Mouse (Mus musculus) liver, postnatal 0 days (tissue): ENCODE results near the gene Mea1. TPM values are rescaled to one million over a fixed set of nuclear protein-coding genes. Genes with fewer than 3 reads are reported as not detected.

ENCODE experiments used
- ATAC-seq: fragments of 200-750 bp; cut with Nextera tagmentation; 2 replicates; pipeline ENCODE4 v1.8.0; 2017; ENCODE audit warnings: mild to moderate bottlenecking, moderate library complexity
- DNase-seq: peaks from one replicate; pipeline ENCODE4 v3.0.0-alpha.2; 2016
- H3K27ac ChIP-seq: fragments of 300-500 bp; sonication (generic); 2 replicates; pipeline ENCODE4 v1.5.1; 2014; ENCODE audit warnings: antibody characterized with exemption, moderate library complexity, mild to moderate bottlenecking, low read depth
- H3K27me3 ChIP-seq: fragments of 300-500 bp; sonication (generic); 2 replicates; pipeline ENCODE4 v1.6.1; 2014; ENCODE audit warnings: low read length, control low read depth, mixed read lengths; ENCODE audit not compliant: insufficient read depth
- H3K36me3 ChIP-seq: fragments of 300-500 bp; sonication (generic); replicated peaks from 2 replicates; pipeline ENCODE4 v1.6.1; 2014; ENCODE audit warnings: mild to moderate bottlenecking, control low read depth, low read length, moderate library complexity, mixed read lengths; ENCODE audit not compliant: insufficient read depth
- H3K4me1 ChIP-seq: fragments of 300-500 bp; sonication (generic); 2 replicates; pipeline ENCODE4 v1.6.1; 2014; ENCODE audit warnings: antibody characterized with exemption, mild to moderate bottlenecking, control low read depth; ENCODE audit not compliant: insufficient read depth
- H3K4me2 ChIP-seq: fragments of 300-500 bp; sonication (generic); 2 replicates; pipeline ENCODE4 v1.6.1; 2014; ENCODE audit warnings: low read depth, mild to moderate bottlenecking, low read length, moderate library complexity, mixed read lengths
- H3K4me3 ChIP-seq: fragments of 300-500 bp; sonication (generic); 2 replicates; pipeline ENCODE4 v1.5.1; 2014; ENCODE audit warnings: low read depth, low read length
- H3K9ac ChIP-seq: fragments of 300-500 bp; sonication (generic); replicated peaks from 2 replicates; pipeline ENCODE4 v1.6.1; 2014; ENCODE audit warnings: mild to moderate bottlenecking, moderate library complexity
- H3K9me3 ChIP-seq: fragments of 300-500 bp; sonication (generic); 2 replicates; pipeline ENCODE4 v1.6.1; 2016; ENCODE audit warnings: mild to moderate bottlenecking, control low read depth, low read length, mixed read lengths
- CTCF ChIP-seq: sonication (generic); IDR thresholded peaks from 2 replicates; pipeline ENCODE4 v1.5.1; 2016; ENCODE audit warnings: antibody characterized with exemption, low read depth
- EP300 ChIP-seq: IDR thresholded peaks from 2 replicates; pipeline ENCODE4 v1.6.1; 2016; ENCODE audit warnings: antibody characterized with exemption, low read depth, mild to moderate bottlenecking
- WGBS: fragments of 180-500 bp; shearing (Covaris S2); extraction: QIAGEN DNeasy Blood & Tissue Kit; methylation state at CpG from one replicate; pipeline ENCODE4 v1.1.7; 2014; ENCODE audit not compliant: insufficient replicate concordance; 5-methylcytosine and 5-hydroxymethylcytosine counted together
- polyA plus RNA-seq: library from polyadenylated mRNA; unstranded; fragments of >200 nt; fragmentation: Nextera tagmentation; extraction: Ambion mirVana; gene quantifications from 2 replicates; pipeline ENCODE4 v1.2.1, GENCODE M21; 2015

Gene Mea1
- polyA plus RNA-seq, 1 experiment from 2014 or later: 52.3 TPM

DNA sequence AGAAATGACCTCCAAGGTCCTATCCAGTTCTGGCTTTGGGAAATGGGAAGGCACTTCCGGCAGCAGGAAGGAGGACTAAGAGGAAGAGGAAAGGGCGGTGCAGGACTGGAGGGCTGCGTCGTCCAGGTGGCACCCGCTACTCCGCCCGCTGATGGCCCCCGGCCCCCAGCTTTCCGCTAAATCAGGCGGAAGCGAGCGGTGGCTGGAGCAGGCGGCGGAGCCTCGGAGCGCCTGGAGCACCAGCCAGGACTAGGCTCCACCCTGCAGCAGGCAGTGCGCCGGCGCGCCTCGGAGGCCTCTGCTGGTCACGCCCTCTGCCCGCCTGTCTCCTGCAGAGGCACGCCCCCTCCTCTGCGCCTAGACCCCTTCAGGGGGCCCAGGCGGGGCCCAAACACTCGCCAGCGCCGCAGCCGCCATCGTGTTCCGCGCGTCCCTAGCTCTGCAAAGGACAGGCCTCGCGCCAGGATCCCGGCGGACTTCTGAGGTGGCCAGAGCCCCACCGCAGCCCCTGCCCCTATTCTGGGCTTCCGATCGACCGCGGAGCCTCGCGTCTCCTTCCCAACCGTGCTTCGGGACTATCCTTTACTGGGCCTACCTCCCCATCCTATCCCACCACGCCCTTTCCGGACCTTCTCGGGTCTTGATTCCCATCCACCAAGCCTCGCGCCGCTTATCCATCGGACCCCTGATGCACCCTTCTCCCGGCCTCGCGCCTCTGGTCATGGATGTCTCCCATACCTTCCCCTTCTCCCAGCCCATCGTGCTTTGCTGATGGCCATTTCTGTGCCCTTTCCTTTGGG lies 28.2 kb upstream of the Mea1 start, which contains the start of gene Cul7:
Cul7 (plus strand) TSS at position 106 of the 800 bp plus-strand sequence.
- under 1% methylated on average over 43 of the region's 58 CpGs for WGBS
- H3K4me1 ChIP-seq: peaks cover 23% of the 10 kb centered on the region
- H3K9ac ChIP-seq: peak within 1 kb of the TSS; percentile 70
- peaks cover 21% of the 10 kb centered on the region for H3K36me3 ChIP-seq
- peak within 1 kb of the TSS; percentile 84 for H3K27ac ChIP-seq
- no peaks in the 10 kb centered on the region for H3K9me3 ChIP-seq
- ATAC-seq: peak; percentile 77
- H3K4me2 ChIP-seq: peak within 1 kb of the TSS; percentile 91
- peak; percentile 90 for DNase-seq
- peak; percentile 41; the same call in 1 of the 2 replicates for TF ChIP-seq EP300
- TF ChIP-seq CTCF: no peak
- H3K4me3 ChIP-seq: peak within 1 kb of the TSS; percentile 62
- no peaks in the 10 kb centered on the region for H3K27me3 ChIP-seq

DNA sequence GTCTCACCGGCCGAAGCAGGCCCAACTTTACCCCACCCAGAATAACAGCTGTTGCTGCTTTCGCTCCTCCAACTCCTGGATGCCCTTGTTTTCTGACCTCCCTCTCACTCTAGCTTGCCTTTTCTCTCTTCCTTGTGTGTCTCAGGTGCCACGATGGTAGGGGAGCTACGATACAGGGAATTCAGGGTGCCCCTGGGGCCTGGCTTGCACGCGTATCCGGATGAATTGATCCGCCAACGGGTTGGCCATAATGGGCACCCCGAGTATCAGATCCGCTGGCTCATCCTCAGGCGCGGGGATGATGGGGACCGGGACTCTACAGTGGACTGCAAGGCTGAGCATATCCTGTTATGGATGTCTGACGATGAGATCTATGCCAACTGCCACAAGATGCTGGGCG lies 27.3 kb upstream of the Mea1 start:
- H3K9ac ChIP-seq: peak overlapping the region; percentile 70
- H3K27me3 ChIP-seq: no peaks in the 10 kb centered on the region
- TF ChIP-seq CTCF: no peak
- WGBS: 72% methylated on average over 17 of the region's 17 CpGs
- ATAC-seq (no peak), DNase-seq (no peak)
- H3K4me3 ChIP-seq: peak overlapping the region; percentile 62
- no peaks in the 10 kb centered on the region for H3K9me3 ChIP-seq
- H3K4me1 ChIP-seq: peaks cover 23% of the 10 kb centered on the region
- H3K27ac ChIP-seq: 0 out of 2 replicates have a peak overlapping the region, but pooled peaks have one; percentile 84
- peak overlapping the region; percentile 91 for H3K4me2 ChIP-seq
- H3K36me3 ChIP-seq: peaks cover 21% of the 10 kb centered on the region

DNA sequence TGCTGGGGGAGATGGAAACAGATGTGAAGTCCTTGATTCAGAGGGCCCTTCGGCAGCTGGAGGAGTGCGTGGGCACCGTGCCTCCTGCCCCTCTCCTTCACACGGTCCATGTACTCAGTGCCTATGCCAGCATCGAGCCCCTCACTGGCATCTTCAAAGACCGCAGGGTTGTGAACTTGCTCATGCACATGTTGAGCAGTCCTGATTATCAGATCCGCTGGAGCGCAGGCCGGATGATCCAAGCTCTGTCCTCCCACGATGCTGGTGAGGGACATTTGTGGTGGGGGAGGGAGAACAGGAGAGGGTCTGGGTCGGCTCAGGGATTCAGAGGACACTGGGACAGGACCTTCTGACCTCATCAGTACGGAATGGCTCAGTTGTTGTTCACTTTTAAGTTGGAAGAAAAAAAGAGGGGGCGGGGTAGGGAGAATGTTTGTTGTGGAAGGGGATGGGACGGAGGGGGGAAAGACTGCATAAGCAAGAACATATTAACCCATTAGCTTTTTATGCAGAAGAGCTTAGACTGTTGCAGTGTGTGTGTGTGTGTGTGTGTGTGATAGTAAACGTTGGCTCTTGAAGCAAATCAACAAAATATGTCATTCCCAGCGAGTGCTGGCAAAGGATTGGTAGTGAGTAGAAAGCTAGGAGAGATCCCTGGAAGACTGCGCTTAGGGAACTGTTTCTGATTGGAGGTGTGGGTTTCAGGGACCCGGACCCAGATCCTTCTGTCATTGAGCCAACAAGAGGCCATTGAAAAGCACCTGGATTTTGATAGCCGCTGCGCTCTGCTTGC lies 26.6 kb upstream of the Mea1 start:
- no peak for DNase-seq
- Histone ChIP-seq H3K9ac (peak overlapping the region; percentile 70), H3K27ac (no peak overlapping the region), H3K4me2 (peak overlapping the region; percentile 91), H3K9me3 (no peaks in the 10 kb centered on the region), H3K4me1 (peaks cover 17% of the 10 kb centered on the region), H3K36me3 (peaks cover 21% of the 10 kb centered on the region), H3K4me3 (0 out of 2 replicates have a peak overlapping the region, but pooled peaks have one; percentile 62), H3K27me3 (no peaks in the 10 kb centered on the region)
- TF ChIP-seq EP300: no peak
- no peak for TF ChIP-seq CTCF
- 73% methylated on average over 20 of the region's 20 CpGs for WGBS
- ATAC-seq: no peak

DNA sequence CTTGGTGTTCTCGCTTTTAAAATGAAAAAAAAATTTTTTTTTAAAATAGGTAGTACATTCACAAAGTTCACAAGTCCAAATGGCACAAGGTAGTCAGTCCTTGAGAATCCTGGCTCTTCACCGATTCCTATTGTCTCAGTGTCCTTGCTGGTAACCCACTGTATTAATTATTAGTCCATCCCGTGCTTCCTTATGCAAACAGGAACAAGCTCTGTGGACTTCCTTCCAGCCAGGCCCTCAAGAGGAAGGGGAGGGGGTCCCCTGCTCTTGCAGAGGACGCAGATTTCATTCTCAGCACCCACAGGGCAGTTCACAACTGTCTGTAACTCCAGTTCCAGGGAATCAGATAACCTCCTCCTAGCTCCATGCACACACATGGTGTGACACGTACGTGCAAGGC lies 22.5 kb upstream of the Mea1 start:
- Histone ChIP-seq H3K27ac (no peak overlapping the region), H3K9me3 (no peaks in the 10 kb centered on the region), H3K4me2 (no peak overlapping the region), H3K27me3 (no peaks in the 10 kb centered on the region), H3K9ac (no peak overlapping the region), H3K36me3 (peaks cover 23% of the 10 kb centered on the region), H3K4me3 (no peak overlapping the region), H3K4me1 (peaks cover 7% of the 10 kb centered on the region)
- no peak for DNase-seq
- ATAC-seq: no peak
- WGBS: 72% methylated on average over 6 of the region's 6 CpGs
- TF ChIP-seq EP300 (no peak), CTCF (no peak)

DNA sequence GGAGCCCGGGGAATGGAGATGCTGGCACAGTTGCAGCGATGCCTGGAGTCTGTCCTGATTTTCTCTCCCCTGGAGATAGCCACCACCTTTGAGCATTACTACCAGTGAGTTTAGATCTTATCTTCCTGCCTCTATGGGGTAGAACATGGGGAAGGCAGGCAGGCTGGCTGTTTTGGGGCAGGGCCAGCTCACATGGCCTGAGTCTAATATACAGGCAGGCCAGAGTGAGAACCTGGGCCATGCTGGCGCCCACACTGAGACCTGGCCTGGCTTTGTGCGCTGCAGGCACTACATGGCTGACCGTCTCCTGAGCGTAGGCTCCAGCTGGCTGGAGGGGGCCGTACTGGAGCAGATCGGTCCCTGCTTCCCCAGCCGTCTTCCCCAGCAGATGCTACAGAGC lies 17.2 kb upstream of the Mea1 start:
- ATAC-seq (no peak), DNase-seq (no peak)
- H3K27ac ChIP-seq: no peak overlapping the region
- WGBS: 82% methylated on average over 9 of the region's 9 CpGs
- H3K27me3 ChIP-seq: no peaks in the 10 kb centered on the region
- no peak overlapping the region for H3K4me2 ChIP-seq
- no peaks in the 10 kb centered on the region for H3K9me3 ChIP-seq
- no peak for TF ChIP-seq CTCF
- no peak for TF ChIP-seq EP300
- peaks cover 42% of the 10 kb centered on the region for H3K36me3 ChIP-seq
- no peak overlapping the region for H3K4me3 ChIP-seq
- H3K9ac ChIP-seq: no peak overlapping the region
- H3K4me1 ChIP-seq: no peaks in the 10 kb centered on the region

DNA sequence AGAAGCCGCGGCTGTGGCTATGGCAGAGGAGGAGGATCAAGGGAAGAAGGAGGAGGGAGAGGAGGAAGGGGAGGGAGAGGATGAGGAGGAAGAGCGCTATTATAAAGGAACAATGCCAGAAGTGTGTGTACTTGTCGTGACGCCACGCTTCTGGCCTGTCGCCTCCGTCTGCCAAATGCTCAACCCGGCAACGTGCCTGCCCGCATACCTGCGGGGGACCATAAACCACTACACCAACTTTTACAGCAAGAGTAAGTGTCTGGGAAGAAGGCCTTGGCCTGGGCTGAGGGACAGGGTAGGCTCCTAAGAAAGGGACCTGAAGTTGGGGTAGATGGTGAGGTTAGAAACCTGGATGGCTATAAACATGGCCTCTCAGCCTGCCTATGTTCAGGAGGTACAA lies 16.6 kb upstream of the Mea1 start:
- ATAC-seq: no peak
- Histone ChIP-seq H3K4me1 (no peaks in the 10 kb centered on the region), H3K4me3 (no peak overlapping the region), H3K36me3 (peaks cover 42% of the 10 kb centered on the region), H3K9ac (no peak overlapping the region), H3K9me3 (no peaks in the 10 kb centered on the region), H3K4me2 (no peak overlapping the region), H3K27ac (no peak overlapping the region), H3K27me3 (no peaks in the 10 kb centered on the region)
- TF ChIP-seq CTCF (no peak), EP300 (no peak)
- WGBS: 86% methylated on average over 12 of the region's 12 CpGs
- DNase-seq: no peak
